Mouse (Mus musculus) kidney, adult 2 months (tissue): Measurements from ENCODE around the gene Wdr62. TPM values are rescaled to one million over a fixed set of nuclear protein-coding genes. Genes with fewer than 3 reads are reported as not detected.

Experiments used
- DNase-seq: peaks from one replicate; pipeline ENCODE4 v3.0.0; 2021
- H3K27ac ChIP-seq: fragments of 200-500 bp; 2 replicates; pipeline ENCODE4 v1.5.1; 2012; ENCODE audit warnings: low read depth, low read length, control low read depth, inconsistent platforms; ENCODE audit not compliant: insufficient read depth
- H3K27me3 ChIP-seq: fragments of 200-500 bp; replicated peaks from 2 replicates; pipeline ENCODE4 v1.6.1; 2012; ENCODE audit warnings: mild to moderate bottlenecking, moderate library complexity, low read length, inconsistent platforms; ENCODE audit not compliant: control insufficient read depth, insufficient read depth
- H3K36me3 ChIP-seq: fragments of 200-500 bp; 2 replicates; pipeline ENCODE4 v1.6.1; 2012; ENCODE audit warnings: mild to moderate bottlenecking, moderate library complexity, low read length, inconsistent platforms; ENCODE audit not compliant: control insufficient read depth, insufficient read depth
- H3K4me1 ChIP-seq: fragments of 200-500 bp; 2 replicates; pipeline ENCODE4 v1.6.1; 2011; ENCODE audit warnings: low read length; ENCODE audit not compliant: control insufficient read depth, insufficient read depth
- H3K4me3 ChIP-seq: fragments of 200-500 bp; 2 replicates; pipeline ENCODE4 v1.5.1; 2011; ENCODE audit warnings: mild to moderate bottlenecking, low read depth, low read length, control low read depth; ENCODE audit not compliant: insufficient read depth
- CTCF ChIP-seq: fragments of 200-500 bp; conservative IDR thresholded peaks from 2 replicates; pipeline ENCODE4 v1.5.1; 2011; ENCODE audit warnings: low read depth, mild to moderate bottlenecking, control low read depth, low read length, moderate library complexity, mixed read lengths; ENCODE audit not compliant: insufficient read depth, insufficient read length
- POLR2A ChIP-seq: fragments of 200-500 bp; IDR thresholded peaks from one replicate; pipeline ENCODE4 v1.6.1; 2011; ENCODE audit warnings: low read depth, low read length, control low read depth
- WGBS: fragments of 180-500 bp; shearing (Covaris S2); methylation state at CpG from one replicate; pipeline ENCODE4 v1.1.7; 2018; 5-methylcytosine and 5-hydroxymethylcytosine counted together
- polyA plus RNA-seq: library from polyadenylated mRNA; depleted of rRNA; stranded (reverse); fragments of >200 nt; gene quantifications from 2 replicates; pipeline ENCODE4 v1.2.3, GENCODE M21; 2012

Wdr62 gene
- polyA plus RNA-seq, 1 experiment = 5.8 TPM

- DNase-seq = no peak
- no peaks in the 10 kb centered on the region for H3K27me3 ChIP-seq
- H3K36me3 ChIP-seq = no peaks in the 10 kb centered on the region
- H3K27ac ChIP-seq = no peak overlapping the region
- TF ChIP-seq CTCF (no peak), POLR2A (no peak)
- no peaks in the 10 kb centered on the region for H3K4me1 ChIP-seq
- WGBS = 66% methylated on average over 10 of the region's 10 CpGs
- H3K4me3 ChIP-seq = no peak overlapping the region
Measured at GRCm38 (mm10) chr7:30289714-30290399, 9.6 kb upstream of the Wdr62 start.

GRCm38 (mm10) chr7:30289071-30289713 lies 9.0 kb upstream of the Wdr62 start:
- no peak overlapping the region for H3K4me3 ChIP-seq
- DNase-seq = no peak
- H3K4me1 ChIP-seq = no peaks in the 10 kb centered on the region
- no peak for TF ChIP-seq CTCF
- no peak for TF ChIP-seq POLR2A
- no peaks in the 10 kb centered on the region for H3K27me3 ChIP-seq
- WGBS = 71% methylated on average over 7 of the region's 7 CpGs
- no peaks in the 10 kb centered on the region for H3K36me3 ChIP-seq
- no peak overlapping the region for H3K27ac ChIP-seq

GRCm38 (mm10) chr7:30288046-30288445 lies 7.8 kb upstream of the Wdr62 start:
- no peaks in the 10 kb centered on the region for H3K36me3 ChIP-seq
- H3K27me3 ChIP-seq = no peaks in the 10 kb centered on the region
- H3K4me3 ChIP-seq = no peak overlapping the region
- 56% methylated on average over 6 of the region's 6 CpGs for WGBS
- no peak for DNase-seq
- no peak overlapping the region for H3K27ac ChIP-seq
- no peak for TF ChIP-seq CTCF
- no peak for TF ChIP-seq POLR2A
- no peaks in the 10 kb centered on the region for H3K4me1 ChIP-seq

GRCm38 (mm10) chr7:30286701-30287410 lies 6.6 kb upstream of the Wdr62 start:
- no peaks in the 10 kb centered on the region for H3K4me1 ChIP-seq
- H3K27me3 ChIP-seq = no peaks in the 10 kb centered on the region
- TF ChIP-seq CTCF = no peak
- TF ChIP-seq POLR2A = no peak
- H3K36me3 ChIP-seq = no peaks in the 10 kb centered on the region
- 58% methylated on average over 8 of the region's 8 CpGs for WGBS
- peak; percentile 43 for DNase-seq
- no peak overlapping the region for H3K4me3 ChIP-seq
- no peak overlapping the region for H3K27ac ChIP-seq

GRCm38 (mm10) chr7:30282740-30283139 lies 2.5 kb upstream of the Wdr62 start:
- 85% methylated on average over 7 of the region's 7 CpGs for WGBS
- H3K27ac ChIP-seq = no peak overlapping the region
- TF ChIP-seq CTCF (no peak), POLR2A (no peak)
- H3K4me3 ChIP-seq = no peak overlapping the region
- no peak for DNase-seq
- H3K4me1 ChIP-seq = no peaks in the 10 kb centered on the region
- no peaks in the 10 kb centered on the region for H3K36me3 ChIP-seq
- no peaks in the 10 kb centered on the region for H3K27me3 ChIP-seq

- DNase-seq = no peak
- Histone ChIP-seq H3K27ac (no peak overlapping the region), H3K4me1 (no peaks in the 10 kb centered on the region), H3K36me3 (no peaks in the 10 kb centered on the region), H3K4me3 (no peak overlapping the region), H3K27me3 (no peaks in the 10 kb centered on the region)
- TF ChIP-seq CTCF = no peak
- TF ChIP-seq POLR2A = no peak
- WGBS = 86% methylated on average over 4 of the region's 4 CpGs
Measured at GRCm38 (mm10) chr7:30281522-30281921, 1.3 kb upstream of the Wdr62 start.

- peak; percentile 93 for DNase-seq
- Histone ChIP-seq H3K4me3 (peak overlapping the region; percentile 69), H3K27ac (peak overlapping the region; percentile 91), H3K36me3 (no peaks in the 10 kb centered on the region), H3K4me1 (no peaks in the 10 kb centered on the region), H3K27me3 (no peaks in the 10 kb centered on the region)
- no peak for TF ChIP-seq CTCF
- no peak for TF ChIP-seq POLR2A
- WGBS = under 1% methylated on average over 20 of the region's 20 CpGs
Measured at GRCm38 (mm10) chr7:30280670-30281138, 485 bp upstream of the Wdr62 start.
